ENCODE assay signal across 8 mouse cellular contexts in the genomic region with DNA sequence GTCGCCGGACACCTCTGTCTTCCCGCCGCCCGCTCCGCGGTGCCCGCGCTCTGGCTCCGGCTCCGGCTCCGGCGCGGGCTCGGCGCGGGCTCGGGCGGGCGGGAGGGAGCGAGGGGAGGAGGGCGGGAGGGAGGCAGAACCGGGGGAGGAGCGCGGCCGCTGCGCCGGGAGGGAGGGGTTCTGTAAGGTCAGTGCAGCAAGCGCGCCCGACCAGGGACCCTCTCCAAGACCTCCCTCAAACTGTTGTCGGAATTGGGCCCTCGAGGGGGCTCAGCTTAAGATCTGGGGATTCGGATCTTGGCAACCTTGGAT. TPM values are rescaled to one million over a fixed set of nuclear protein-coding genes. Genes with fewer than 3 reads are reported as not detected.
DNase-seq lines count a peak whose midpoint lies in the region; ATAC-seq and TF ChIP-seq lines count a peak whose summit lies in the region.

TSS of gene Shisa8 (minus strand) at position 64 of the 312 bp plus-strand sequence.

- TF ChIP-seq CTCF in G1E (IDR thresholded peaks at IDR 0.05; ENCODE audit: low read depth, low read length): no peak

- H3K36me3 ChIP-seq in heart, embryonic 10.5 days: no peaks in the 10 kb centered on the region
- H3K36me3 ChIP-seq in G1E (replicated peaks): peaks cover 21% of the 10 kb centered on the region
- no peaks in the 10 kb centered on the region for H3K36me3 ChIP-seq in embryonic facial prominence, embryonic 15.5 days
- H3K36me3 ChIP-seq in liver, embryonic 12.5 days: no peaks in the 10 kb centered on the region

- H3K9me3 ChIP-seq in heart, embryonic 10.5 days: no peaks in the 10 kb centered on the region
- peaks cover 19% of the 10 kb centered on the region for H3K9me3 ChIP-seq in G1E (replicated peaks)
- no peaks in the 10 kb centered on the region for H3K9me3 ChIP-seq in embryonic facial prominence, embryonic 15.5 days (replicated peaks)
- no peaks in the 10 kb centered on the region for H3K9me3 ChIP-seq in liver, embryonic 12.5 days (replicated peaks)

- WGBS in heart, embryonic 10.5 days: 0% methylated on average over 10 of the region's 34 CpGs
- under 1% methylated on average over 25 of the region's 34 CpGs for WGBS in embryonic facial prominence, embryonic 15.5 days
- WGBS in liver, embryonic 12.5 days (ENCODE audit: insufficient replicate concordance): 0% methylated on average over 26 of the region's 34 CpGs

- H3K9ac ChIP-seq in embryonic facial prominence, embryonic 15.5 days: no peak within 1 kb of the TSS
- H3K9ac ChIP-seq in liver, embryonic 12.5 days: peak within 1 kb of the TSS; percentile 3; the same call in 1 of the 2 replicates

- H3K27ac ChIP-seq in heart, embryonic 10.5 days: peak within 1 kb of the TSS; percentile 68
- no peak within 1 kb of the TSS for H3K27ac ChIP-seq in embryonic facial prominence, embryonic 15.5 days (replicated peaks)
- H3K27ac ChIP-seq in liver, embryonic 12.5 days: no peak within 1 kb of the TSS

- H3K4me1 ChIP-seq in heart, embryonic 10.5 days: peaks cover 40% of the 10 kb centered on the region
- H3K4me1 ChIP-seq in G1E (ENCODE audit: insufficient read depth, low read depth, low read length): peaks cover 4% of the 10 kb centered on the region
- H3K4me1 ChIP-seq in embryonic facial prominence, embryonic 15.5 days: peaks cover 31% of the 10 kb centered on the region
- peaks cover 12% of the 10 kb centered on the region for H3K4me1 ChIP-seq in liver, embryonic 12.5 days

- no peak for DNase-seq in heart, embryonic 10.5 days (ENCODE audit: low spot score)
- no peak for DNase-seq in heart, postnatal 25 days (ENCODE audit: low spot score)
- no peak for DNase-seq in G1E (ENCODE audit: low spot score)
- DNase-seq in B cell, adult 2 months: no peak
- DNase-seq in ovary, postnatal 14 days (ENCODE audit: low spot score): no peak
- DNase-seq in left cerebral cortex, postnatal 36 days (ENCODE audit: low spot score in 2 of 2): no peak

- intact Hi-C loops in heart, postnatal 25 days (cut with DNase I): no loop called here
- intact Hi-C loops in left cerebral cortex, postnatal 36 days (cut with DNase I): no loop called here

- peaks cover 98% of the 10 kb centered on the region for H3K27me3 ChIP-seq in heart, embryonic 10.5 days (ENCODE audit: insufficient read depth, poor library complexity, severe bottlenecking)
- H3K27me3 ChIP-seq in G1E (ENCODE audit: insufficient read depth, low read length): peaks cover 66% of the 10 kb centered on the region
- peaks cover 90% of the 10 kb centered on the region for H3K27me3 ChIP-seq in embryonic facial prominence, embryonic 15.5 days
- peaks cover 98% of the 10 kb centered on the region for H3K27me3 ChIP-seq in liver, embryonic 12.5 days (replicated peaks)

- no peak for ATAC-seq in G1E (ENCODE audit: extremely low read depth, insufficient number of reproducible peaks, low FRiP score, poor library complexity, severe bottlenecking)
- ATAC-seq in embryonic facial prominence, embryonic 15.5 days (ENCODE audit: insufficient number of reproducible peaks, low FRiP score, low TSS enrichment, low read depth): no peak
- no peak for ATAC-seq in liver, embryonic 12.5 days

- H3K4me2 ChIP-seq in embryonic facial prominence, embryonic 15.5 days (replicated peaks): peak within 1 kb of the TSS; percentile 90
- peak within 1 kb of the TSS; percentile 68 for H3K4me2 ChIP-seq in liver, embryonic 12.5 days

- H3K4me3 ChIP-seq in heart, embryonic 10.5 days: peak within 1 kb of the TSS; percentile 64
- peak within 1 kb of the TSS; percentile 30; the same call in 1 of the 2 replicates for H3K4me3 ChIP-seq in G1E (ENCODE audit: low read depth, low read length)
- peak within 1 kb of the TSS; percentile 51 for H3K4me3 ChIP-seq in embryonic facial prominence, embryonic 15.5 days (replicated peaks)
- H3K4me3 ChIP-seq in liver, embryonic 12.5 days: peak within 1 kb of the TSS; percentile 47

RNA-seq across cellular contexts. Expression of gene Shisa8, which starts in this region (rescaled TPM):
- polyA plus RNA-seq in heart, embryonic 10.5 days (2016; fragmentation: Nextera tagmentation; extraction: Ambion mirVana): 0.11 and 0.13 TPM in 2 replicates
- under 1 TPM; 0.13 to 0.20 TPM for total RNA-seq in heart, postnatal 25 days (2021)
- total RNA-seq in G1E (2014; fragmentation: Nextera tagmentation) (not detected in 2 replicates), G1E (2017) (0.05 TPM in 1 of 2 replicates, not detected in the other)
- polyA plus RNA-seq in G1E (2012): not detected in 2 replicates
- 1.5 and 2.9 TPM in 2 replicates for polyA plus RNA-seq in embryonic facial prominence, embryonic 15.5 days (2015; fragmentation: Nextera tagmentation; extraction: Ambion mirVana)
- polyA plus RNA-seq in liver, embryonic 12.5 days (2016; fragmentation: Nextera tagmentation; extraction: Ambion mirVana): 0.31 and 0.37 TPM in 2 replicates
- total RNA-seq in left cerebral cortex, postnatal 36 days (2021): 1 to 10 TPM; 3.6 to 4.7 TPM
